Mouse (Mus musculus): Measurements from ENCODE around the gene Copg1. TPM values are rescaled to one million over a fixed set of nuclear protein-coding genes. Genes with fewer than 3 reads are reported as not detected.
A peak's percentile ranks its signal among the peaks of the same experiment; 100 is the strongest.
"Not testable (repeated sequence)": the region's sequence is repeated elsewhere in the genome, so short reads cannot be mapped to it uniquely, and the experiment has no call there.

The Copg1 gene
- polyA plus RNA-seq, 1 experiment from 2014 or later, result 89.5 TPM

DNA sequence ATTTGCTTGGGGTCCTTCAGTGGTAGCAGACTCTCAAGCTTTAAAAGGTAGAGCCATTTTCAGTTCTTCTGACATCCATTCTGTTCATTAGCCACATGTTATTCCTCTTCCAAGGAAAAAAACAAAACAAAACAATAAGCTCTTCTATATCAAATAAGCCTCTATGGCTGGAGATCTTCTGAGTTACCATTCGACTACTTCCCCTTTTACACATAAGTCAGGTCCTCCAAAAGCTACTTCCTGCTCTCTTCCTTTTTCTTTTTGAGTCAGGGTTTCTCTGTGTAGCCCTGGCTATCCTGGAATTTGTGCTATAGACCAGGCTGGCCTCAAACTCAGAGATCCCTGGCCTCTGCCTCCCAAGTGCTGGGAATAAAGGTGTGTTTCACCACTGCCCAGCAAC is 36.0 kb downstream of the Copg1 start:
- H3K4me3 ChIP-seq (ENCODE audit: low read depth, low read length), result no peak overlapping the region
- H3K4me2 ChIP-seq (replicated peaks; ENCODE audit: low read depth), result no peak overlapping the region
- WGBS, result 88% methylated on average over 1 of the region's 1 CpGs
- no peak overlapping the region for H3K27ac ChIP-seq (ENCODE audit: low read depth, low read length)
- no peak for ATAC-seq
- no peaks in the 10 kb centered on the region for H3K27me3 ChIP-seq (replicated peaks; ENCODE audit: control insufficient read depth, insufficient read depth, low read length)
- no peaks in the 10 kb centered on the region for H3K9me3 ChIP-seq (ENCODE audit: control insufficient read depth)
- no peak overlapping the region for H3K9ac ChIP-seq (ENCODE audit: low read depth, low read length)
- peaks cover 45% of the 10 kb centered on the region for H3K36me3 ChIP-seq (ENCODE audit: control insufficient read depth, insufficient read depth)
- no peak for TF ChIP-seq CTCF (IDR thresholded peaks at IDR 0.05; ENCODE audit: low read depth)
- H3K4me1 ChIP-seq (replicated peaks; ENCODE audit: control insufficient read depth, insufficient read depth, low read length), result no peaks in the 10 kb centered on the region

GRCm38 (mm10) chr6:87935037-87935436 is 47.4 kb downstream of the Copg1 start:
- WGBS, result 85% methylated on average over 5 of the region's 5 CpGs
- ATAC-seq, result no peak
- H3K27me3 ChIP-seq (replicated peaks; ENCODE audit: control insufficient read depth, insufficient read depth, low read length), result no peaks in the 10 kb centered on the region
- no peaks in the 10 kb centered on the region for H3K9me3 ChIP-seq (ENCODE audit: control insufficient read depth)
- no peak overlapping the region for H3K4me2 ChIP-seq (replicated peaks; ENCODE audit: low read depth)
- H3K27ac ChIP-seq (ENCODE audit: low read depth, low read length), result no peak overlapping the region
- no peak overlapping the region for H3K4me3 ChIP-seq (ENCODE audit: low read depth, low read length)
- TF ChIP-seq CTCF (IDR thresholded peaks at IDR 0.05; ENCODE audit: low read depth), result no peak
- H3K4me1 ChIP-seq (replicated peaks; ENCODE audit: control insufficient read depth, insufficient read depth, low read length), result no peaks in the 10 kb centered on the region
- H3K9ac ChIP-seq (ENCODE audit: low read depth, low read length), result no peak overlapping the region
- peaks cover 38% of the 10 kb centered on the region for H3K36me3 ChIP-seq (ENCODE audit: control insufficient read depth, insufficient read depth)

GRCm38 (mm10) chr6:87937178-87937788 is 49.7 kb downstream of the Copg1 start:
- 41% methylated on average over 19 of the region's 19 CpGs for WGBS
- H3K9me3 ChIP-seq (ENCODE audit: control insufficient read depth), result no peaks in the 10 kb centered on the region

GRCm38 (mm10) chr6:87938941-87939340 is 51.3 kb downstream of the Copg1 start:
- no peak overlapping the region for H3K4me2 ChIP-seq (replicated peaks; ENCODE audit: low read depth)
- 90% methylated on average over 3 of the region's 3 CpGs for WGBS

More at GRCm38 (mm10) chr6:87937178-87937788, 49.7 kb downstream of the Copg1 start:
- Histone ChIP-seq H3K4me3 (ENCODE audit: low read depth, low read length) (no peak overlapping the region), H3K36me3 (ENCODE audit: control insufficient read depth, insufficient read depth) (peaks cover 34% of the 10 kb centered on the region), H3K27me3 (replicated peaks; ENCODE audit: control insufficient read depth, insufficient read depth, low read length) (no peaks in the 10 kb centered on the region), H3K4me1 (replicated peaks; ENCODE audit: control insufficient read depth, insufficient read depth, low read length) (no peaks in the 10 kb centered on the region), H3K9ac (ENCODE audit: low read depth, low read length) (no peak overlapping the region), H3K27ac (ENCODE audit: low read depth, low read length) (no peak overlapping the region), H3K4me2 (replicated peaks; ENCODE audit: low read depth) (0 out of 2 replicates have a peak overlapping the region, but pooled peaks have one; percentile 10)
- ATAC-seq, result peak; percentile 76
- TF ChIP-seq CTCF (IDR thresholded peaks at IDR 0.05; ENCODE audit: low read depth), result no peak

GRCm38 (mm10) chr6:87942179-87942578 is 54.6 kb downstream of the Copg1 start:
- WGBS, result 80% methylated on average over 7 of the region's 7 CpGs
- no peak overlapping the region for H3K27ac ChIP-seq (ENCODE audit: low read depth, low read length)

More at GRCm38 (mm10) chr6:87938941-87939340, 51.3 kb downstream of the Copg1 start:
- peaks cover 21% of the 10 kb centered on the region for H3K36me3 ChIP-seq (ENCODE audit: control insufficient read depth, insufficient read depth)
- TF ChIP-seq CTCF (IDR thresholded peaks at IDR 0.05; ENCODE audit: low read depth), result no peak
- H3K27me3 ChIP-seq (replicated peaks; ENCODE audit: control insufficient read depth, insufficient read depth, low read length), result no peaks in the 10 kb centered on the region
- H3K4me3 ChIP-seq (ENCODE audit: low read depth, low read length), result no peak overlapping the region
- no peaks in the 10 kb centered on the region for H3K9me3 ChIP-seq (ENCODE audit: control insufficient read depth)
- ATAC-seq, result no peak
- no peak overlapping the region for H3K9ac ChIP-seq (ENCODE audit: low read depth, low read length)
- no peaks in the 10 kb centered on the region for H3K4me1 ChIP-seq (replicated peaks; ENCODE audit: control insufficient read depth, insufficient read depth, low read length)
- no peak overlapping the region for H3K27ac ChIP-seq (ENCODE audit: low read depth, low read length)

GRCm38 (mm10) chr6:87962457-87962856 is 74.8 kb downstream of the Copg1 start:
- not testable (repeated sequence) for H3K9me3 ChIP-seq (ENCODE audit: control insufficient read depth); H3K9ac ChIP-seq (ENCODE audit: low read depth, low read length); H3K27ac ChIP-seq (ENCODE audit: low read depth, low read length); H3K4me2 ChIP-seq (replicated peaks; ENCODE audit: low read depth); H3K36me3 ChIP-seq (ENCODE audit: control insufficient read depth, insufficient read depth); H3K4me1 ChIP-seq (replicated peaks; ENCODE audit: control insufficient read depth, insufficient read depth, low read length); ATAC-seq; H3K27me3 ChIP-seq (replicated peaks; ENCODE audit: control insufficient read depth, insufficient read depth, low read length); H3K4me3 ChIP-seq (ENCODE audit: low read depth, low read length)
- WGBS, result 61% methylated on average over 4 of the region's 4 CpGs

More at GRCm38 (mm10) chr6:87942179-87942578, 54.6 kb downstream of the Copg1 start:
- H3K4me2 ChIP-seq (replicated peaks; ENCODE audit: low read depth), result no peak overlapping the region
- no peaks in the 10 kb centered on the region for H3K4me1 ChIP-seq (replicated peaks; ENCODE audit: control insufficient read depth, insufficient read depth, low read length)
- no peak for TF ChIP-seq CTCF (IDR thresholded peaks at IDR 0.05; ENCODE audit: low read depth)
- no peak overlapping the region for H3K4me3 ChIP-seq (ENCODE audit: low read depth, low read length)
- H3K9ac ChIP-seq (ENCODE audit: low read depth, low read length), result no peak overlapping the region
- H3K9me3 ChIP-seq (ENCODE audit: control insufficient read depth), result no peaks in the 10 kb centered on the region
- no peak for ATAC-seq
- H3K36me3 ChIP-seq (ENCODE audit: control insufficient read depth, insufficient read depth), result no peaks in the 10 kb centered on the region; the same call in 1 of the 2 replicates
- no peaks in the 10 kb centered on the region for H3K27me3 ChIP-seq (replicated peaks; ENCODE audit: control insufficient read depth, insufficient read depth, low read length)

Other genes with a start within 250 kb of the Copg1 start
- 7.4 and 7.9 TPM in 2 replicates for gene Aplf, start 215.6 kb upstream of the Copg1 start, polyA plus RNA-seq (2015; fragmentation: Nextera tagmentation; extraction: Ambion mirVana)
- 0.86 and 0.98 TPM in 2 replicates for gene Efcc1, start 156.9 kb upstream of the Copg1 start, polyA plus RNA-seq (2015; fragmentation: Nextera tagmentation; extraction: Ambion mirVana)
- gene Gp9, start 109.7 kb upstream of the Copg1 start, polyA plus RNA-seq (2015; fragmentation: Nextera tagmentation; extraction: Ambion mirVana), result 2.1 and 2.3 TPM in 2 replicates
- gene Rab43, start 75.7 kb upstream of the Copg1 start, polyA plus RNA-seq (2015; fragmentation: Nextera tagmentation; extraction: Ambion mirVana), result 25.5 and 25.9 TPM in 2 replicates
- gene Gm45140, start 52.0 kb upstream of the Copg1 start, polyA plus RNA-seq (2015; fragmentation: Nextera tagmentation; extraction: Ambion mirVana), result 1.3 and 2.0 TPM in 2 replicates
- gene Isy1, start 49.0 kb upstream of the Copg1 start, polyA plus RNA-seq (2015; fragmentation: Nextera tagmentation; extraction: Ambion mirVana), result 24.5 and 26.4 TPM in 2 replicates
- gene Cnbp, start 36.7 kb upstream of the Copg1 start, polyA plus RNA-seq (2015; fragmentation: Nextera tagmentation; extraction: Ambion mirVana), result 385 and 395 TPM in 2 replicates
- gene Hmces, start 26.1 kb downstream of the Copg1 start, polyA plus RNA-seq (2015; fragmentation: Nextera tagmentation; extraction: Ambion mirVana), result 17.9 and 19.3 TPM in 2 replicates
- gene H1fx, start 93.8 kb downstream of the Copg1 start, polyA plus RNA-seq (2015; fragmentation: Nextera tagmentation; extraction: Ambion mirVana), result 15.4 and 17.5 TPM in 2 replicates
- gene Rab7, start 157.5 kb downstream of the Copg1 start, polyA plus RNA-seq (2015; fragmentation: Nextera tagmentation; extraction: Ambion mirVana), result 219 and 226 TPM in 2 replicates
- 164 and 184 TPM in 2 replicates for gene Rpn1, start 196.7 kb downstream of the Copg1 start, polyA plus RNA-seq (2015; fragmentation: Nextera tagmentation; extraction: Ambion mirVana)

Measured in intestine, postnatal 0 days (tissue).